Mouse (Mus musculus) myocyte (in vitro differentiated cells): ENCODE data around the gene Saysd1. TPM values are rescaled to one million over a fixed set of nuclear protein-coding genes. Genes with fewer than 3 reads are reported as not detected.
A peak's percentile ranks its signal among the peaks of the same experiment; 100 is the strongest.

Experiments
- H3K27me3 ChIP-seq: one replicate; pipeline ENCODE4 v1.6.1; 2011; ENCODE audit not compliant: control insufficient read depth, insufficient read depth, insufficient read length
- H3K36me3 ChIP-seq: one replicate; pipeline ENCODE4 v1.6.1; 2011; ENCODE audit not compliant: control insufficient read depth, insufficient read depth
- H3K4me2 ChIP-seq: one replicate; pipeline ENCODE4 v1.6.1; 2011; ENCODE audit warnings: low read depth, control low read depth
- H3K4me3 ChIP-seq: one replicate; pipeline ENCODE4 v1.5.1; 2011; ENCODE audit warnings: mild to moderate bottlenecking, control low read depth, moderate library complexity
- H3K79me2 ChIP-seq: one replicate; pipeline ENCODE4 v1.6.1; 2011; ENCODE audit not compliant: control insufficient read depth, insufficient read depth
- H3ac ChIP-seq: one replicate; pipeline ENCODE4 v1.6.1; 2011; ENCODE audit not compliant: control insufficient read depth, insufficient read length
- CEBPB ChIP-seq: IDR thresholded peaks from 2 replicates; pipeline ENCODE4 v1.6.1; 2011; ENCODE audit warnings: mild to moderate bottlenecking, moderate library complexity; ENCODE audit not compliant: poor library complexity, insufficient read depth, severe bottlenecking
- E2F4 ChIP-seq: IDR thresholded peaks from one replicate; pipeline ENCODE4 v1.6.1; 2011; ENCODE audit warnings: mild to moderate bottlenecking, control low read depth, moderate library complexity; ENCODE audit not compliant: insufficient read depth
- MAX ChIP-seq: IDR thresholded peaks from one replicate; pipeline ENCODE4 v1.6.1; 2011; ENCODE audit warnings: low read depth, mild to moderate bottlenecking, control low read depth
- MYOD1 ChIP-seq, 3 experiments: IDR thresholded peaks; one replicate each; pipeline ENCODE4 v1.6.1; 2011; ENCODE audit warnings: control low read depth in 2 of 3, low read depth in 2 of 3, mild to moderate bottlenecking in 2 of 3, moderate library complexity in 1 of 3; ENCODE audit not compliant: insufficient read length in 2 of 3, control insufficient read depth in 1 of 3
- MYOG ChIP-seq, 3 experiments: IDR thresholded peaks; one replicate each; pipeline ENCODE4 v1.6.1; 2011; ENCODE audit warnings: control low read depth in 2 of 3, low read depth in 2 of 3, mild to moderate bottlenecking in 2 of 3; ENCODE audit not compliant: insufficient read length in 2 of 3, control insufficient read depth in 1 of 3, insufficient read depth in 1 of 3
- POLR2A ChIP-seq: IDR thresholded peaks from one replicate; pipeline ENCODE4 v1.6.1; 2011; ENCODE audit warnings: low read depth, mild to moderate bottlenecking, control low read depth, moderate library complexity; ENCODE audit not compliant: insufficient read length
- POLR2AphosphoS2 ChIP-seq: IDR thresholded peaks from one replicate; pipeline ENCODE4 v1.6.1; 2011; ENCODE audit warnings: low read depth, control low read depth; ENCODE audit not compliant: insufficient read length
- REST ChIP-seq: IDR thresholded peaks from one replicate; pipeline ENCODE4 v1.6.1; 2011; ENCODE audit warnings: mild to moderate bottlenecking, control low read depth, moderate library complexity; ENCODE audit not compliant: insufficient read depth, insufficient read length
- SRF ChIP-seq: IDR thresholded peaks from one replicate; pipeline ENCODE4 v1.6.1; 2011; ENCODE audit warnings: low read depth; ENCODE audit not compliant: control insufficient read depth, insufficient read length
- TCF12 ChIP-seq: IDR thresholded peaks from one replicate; pipeline ENCODE4 v1.6.1; 2011; ENCODE audit warnings: mild to moderate bottlenecking, control low read depth; ENCODE audit not compliant: poor library complexity, insufficient read depth, severe bottlenecking
- TCF3 ChIP-seq: IDR thresholded peaks from one replicate; pipeline ENCODE4 v1.6.1; 2011; ENCODE audit warnings: low read depth, control low read depth; ENCODE audit not compliant: insufficient read length
- USF1 ChIP-seq: IDR thresholded peaks from one replicate; pipeline ENCODE4 v1.6.1; 2011; ENCODE audit warnings: low read depth, mild to moderate bottlenecking, control low read depth, moderate library complexity
- polyA plus RNA-seq: library from polyadenylated mRNA; unstranded; fragments of >200 nt; fragmentation: generic; extraction: Trizol; gene quantifications from one replicate; pipeline ENCODE4 v1.2.1, GENCODE M21; 2012; ENCODE audit warnings: missing spikeins

The Saysd1 gene
- polyA plus RNA-seq, 1 experiment = 10.5 TPM

GRCm38 (mm10) chr14:20120868-20121267 lies 17.5 kb downstream of the Saysd1 start:
- Histone ChIP-seq H3K79me2 (no peaks in the 10 kb centered on the region), H3ac (no peak overlapping the region), H3K27me3 (no peaks in the 10 kb centered on the region), H3K4me3 (no peak overlapping the region), H3K4me2 (no peak overlapping the region), H3K36me3 (no peaks in the 10 kb centered on the region)
- TF ChIP-seq SRF (no peak), TCF3 (no peak), CEBPB (no peak), MYOD1 (IDR thresholded peaks at IDR 0.05; ENCODE audit: control insufficient read depth in 1 of 3, insufficient read length in 2 of 3, low read depth in 2 of 3) (peak in 2 of 3 experiments; percentile 35 to 63), E2F4 (no peak), MYOG (IDR thresholded peaks at IDR 0.05; ENCODE audit: control insufficient read depth in 1 of 3, insufficient read depth in 1 of 3, insufficient read length in 2 of 3, low read depth in 2 of 3) (peak in 1 of 3 experiments; percentile 27)

- H3K27me3 ChIP-seq = no peaks in the 10 kb centered on the region
- H3K4me3 ChIP-seq = no peak overlapping the region
- no peak overlapping the region for H3K4me2 ChIP-seq
- TF ChIP-seq USF1 = no peak
- TF ChIP-seq REST = no peak
- TF ChIP-seq TCF12 = no peak
- no peak for TF ChIP-seq E2F4
- no peak for TF ChIP-seq SRF
- TF ChIP-seq TCF3 = no peak
- TF ChIP-seq MYOD1 (IDR thresholded peaks at IDR 0.05; ENCODE audit: control insufficient read depth in 1 of 3, insufficient read length in 2 of 3, low read depth in 2 of 3) = no peak
- no peak for TF ChIP-seq POLR2A
- no peak for TF ChIP-seq MYOG (IDR thresholded peaks at IDR 0.05; ENCODE audit: control insufficient read depth in 1 of 3, insufficient read depth in 1 of 3, insufficient read length in 2 of 3, low read depth in 2 of 3)
- TF ChIP-seq POLR2AphosphoS2 = no peak
- TF ChIP-seq CEBPB = no peak
- no peak for TF ChIP-seq MAX
- no peak overlapping the region for H3ac ChIP-seq
- no peaks in the 10 kb centered on the region for H3K36me3 ChIP-seq
- no peaks in the 10 kb centered on the region for H3K79me2 ChIP-seq
These were observed 18.3 kb downstream of the Saysd1 start for GRCm38 (mm10) chr14:20120012-20120411.

GRCm38 (mm10) chr14:20116149-20116605 lies 22.2 kb downstream of the Saysd1 start:
- Histone ChIP-seq H3K27me3 (no peaks in the 10 kb centered on the region), H3K4me2 (no peak overlapping the region), H3K4me3 (no peak overlapping the region), H3ac (no peak overlapping the region), H3K36me3 (no peaks in the 10 kb centered on the region), H3K79me2 (no peaks in the 10 kb centered on the region)
- TF ChIP-seq MAX (no peak), E2F4 (no peak), SRF (no peak), POLR2AphosphoS2 (no peak), USF1 (no peak), MYOD1 (IDR thresholded peaks at IDR 0.05; ENCODE audit: control insufficient read depth in 1 of 3, insufficient read length in 2 of 3, low read depth in 2 of 3) (no peak), TCF3 (no peak), TCF12 (no peak), CEBPB (no peak), REST (no peak)

- no peaks in the 10 kb centered on the region for H3K27me3 ChIP-seq
- H3K36me3 ChIP-seq = no peaks in the 10 kb centered on the region
- H3K4me3 ChIP-seq = no peak overlapping the region
- no peaks in the 10 kb centered on the region for H3K79me2 ChIP-seq
- no peak for TF ChIP-seq MAX
- TF ChIP-seq E2F4 = no peak
- TF ChIP-seq TCF3 = no peak
- no peak for TF ChIP-seq MYOD1 (IDR thresholded peaks at IDR 0.05; ENCODE audit: control insufficient read depth in 1 of 3, insufficient read length in 2 of 3, low read depth in 2 of 3)
- TF ChIP-seq CEBPB = no peak
- no peak for TF ChIP-seq REST
- no peak for TF ChIP-seq POLR2AphosphoS2
- no peak overlapping the region for H3K4me2 ChIP-seq
- no peak overlapping the region for H3ac ChIP-seq
These were observed 23.4 kb downstream of the Saysd1 start for GRCm38 (mm10) chr14:20114951-20115350.

GRCm38 (mm10) chr14:20113964-20114363 lies 24.4 kb downstream of the Saysd1 start:
- Histone ChIP-seq H3K27me3 (no peaks in the 10 kb centered on the region), H3K36me3 (no peaks in the 10 kb centered on the region), H3K4me3 (no peak overlapping the region), H3K4me2 (no peak overlapping the region), H3K79me2 (no peaks in the 10 kb centered on the region), H3ac (no peak overlapping the region)
- TF ChIP-seq USF1 (no peak), POLR2A (no peak), MYOD1 (IDR thresholded peaks at IDR 0.05; ENCODE audit: control insufficient read depth in 1 of 3, insufficient read length in 2 of 3, low read depth in 2 of 3) (no peak), TCF3 (no peak), MYOG (IDR thresholded peaks at IDR 0.05; ENCODE audit: control insufficient read depth in 1 of 3, insufficient read depth in 1 of 3, insufficient read length in 2 of 3, low read depth in 2 of 3) (no peak)
